Mouse (Mus musculus) lung, embryonic 14.5 days (tissue): ENCODE results near the gene Cachd1. TPM values are rescaled to one million over a fixed set of nuclear protein-coding genes. Genes with fewer than 3 reads are reported as not detected.

Source experiments
- ATAC-seq: fragments of 200-750 bp; cut with Nextera tagmentation; 2 replicates; pipeline ENCODE4 v1.8.0; 2017; ENCODE audit warnings: mild to moderate bottlenecking, moderate TSS enrichment, moderate library complexity; ENCODE audit not compliant: insufficient read depth
- DNase-seq: peaks from one replicate; pipeline ENCODE4 v3.0.0-alpha.2; 2015
- H3K27ac ChIP-seq: fragments of 300-500 bp; sonication (generic); 2 replicates; pipeline ENCODE4 v1.5.1; 2014; ENCODE audit warnings: low read depth, mild to moderate bottlenecking, moderate library complexity
- H3K27me3 ChIP-seq: fragments of 300-500 bp; sonication (generic); 2 replicates; pipeline ENCODE4 v1.6.1; 2014; ENCODE audit warnings: low read length, control low read depth; ENCODE audit not compliant: insufficient read depth
- H3K36me3 ChIP-seq: fragments of 300-500 bp; sonication (generic); 2 replicates; pipeline ENCODE4 v1.6.1; 2014; ENCODE audit warnings: control low read depth; ENCODE audit not compliant: insufficient read depth
- H3K4me1 ChIP-seq: fragments of 300-500 bp; sonication (generic); 2 replicates; pipeline ENCODE4 v1.6.1; 2014; ENCODE audit warnings: antibody characterized with exemption, control low read depth; ENCODE audit not compliant: insufficient read depth
- H3K4me2 ChIP-seq: fragments of 300-500 bp; sonication (generic); 2 replicates; pipeline ENCODE4 v1.6.1; 2014; ENCODE audit warnings: mild to moderate bottlenecking
- H3K4me3 ChIP-seq: fragments of 300-500 bp; sonication (generic); 2 replicates; pipeline ENCODE4 v1.5.1; 2014; ENCODE audit warnings: low read depth, low read length
- H3K9ac ChIP-seq: fragments of 300-500 bp; sonication (generic); 2 replicates; pipeline ENCODE4 v1.6.1; 2014
- H3K9me3 ChIP-seq: fragments of 300-500 bp; sonication (generic); 2 replicates; pipeline ENCODE4 v1.6.1; 2016; ENCODE audit warnings: low read depth, low read length, control low read depth
- CTCF ChIP-seq: IDR thresholded peaks from 2 replicates; pipeline ENCODE4 v1.5.1; 2016; ENCODE audit warnings: antibody characterized with exemption, low read depth
- whole genome bisulfite sequencing: fragments of 180-500 bp; shearing (Covaris S2); extraction: QIAGEN DNeasy Blood & Tissue Kit; methylation state at CpG from one replicate; pipeline ENCODE4 v1.1.7; 2014; 5-methylcytosine and 5-hydroxymethylcytosine counted together
- polyA plus RNA-seq: library from polyadenylated mRNA; unstranded; fragments of >200 nt; fragmentation: Nextera tagmentation; extraction: Ambion mirVana; gene quantifications from 2 replicates; pipeline ENCODE4 v1.2.1, GENCODE M21; 2014

Gene Cachd1
- polyA plus RNA-seq, 1 experiment from 2014 or later, result 27.9 TPM

GRCm38 (mm10) chr4:101044149-101044548 is 267.7 kb downstream of the Cachd1 start:
- Histone ChIP-seq H3K4me2 (no peak overlapping the region), H3K4me3 (no peak overlapping the region), H3K4me1 (no peaks in the 10 kb centered on the region), H3K27me3 (no peaks in the 10 kb centered on the region), H3K27ac (no peak overlapping the region), H3K9me3 (no peaks in the 10 kb centered on the region), H3K9ac (no peak overlapping the region), H3K36me3 (no peaks in the 10 kb centered on the region)
- no peak for TF ChIP-seq CTCF
- DNase-seq (no peak), ATAC-seq (no peak)

- Histone ChIP-seq H3K4me3 (no peak overlapping the region), H3K4me1 (no peaks in the 10 kb centered on the region), H3K9ac (no peak overlapping the region), H3K9me3 (no peaks in the 10 kb centered on the region), H3K27ac (no peak overlapping the region), H3K27me3 (no peaks in the 10 kb centered on the region), H3K4me2 (no peak overlapping the region), H3K36me3 (no peaks in the 10 kb centered on the region)
- ATAC-seq (no peak), DNase-seq (peak; percentile 21)
- TF ChIP-seq CTCF, result no peak
- WGBS, result 56% methylated on average over 4 of the region's 4 CpGs
Measured at GRCm38 (mm10) chr4:101046576-101046975, 270.1 kb downstream of the Cachd1 start.

GRCm38 (mm10) chr4:101062146-101062545 is 285.7 kb downstream of the Cachd1 start:
- Histone ChIP-seq H3K27me3 (no peaks in the 10 kb centered on the region), H3K4me1 (no peaks in the 10 kb centered on the region), H3K4me3 (no peak overlapping the region), H3K9ac (no peak overlapping the region), H3K9me3 (no peaks in the 10 kb centered on the region), H3K27ac (no peak overlapping the region), H3K36me3 (no peaks in the 10 kb centered on the region), H3K4me2 (no peak overlapping the region)
- TF ChIP-seq CTCF, result no peak
- peak; percentile 54; the same call in 1 of the 2 replicates for ATAC-seq
- peak; percentile 57 for DNase-seq
- 57% methylated on average over 2 of the region's 2 CpGs for WGBS

- H3K4me1 ChIP-seq, result 0 out of 2 replicates have a peak, but pooled peaks cover 4% of the 10 kb centered on the region
- no peak overlapping the region for H3K4me2 ChIP-seq
- no peaks in the 10 kb centered on the region for H3K9me3 ChIP-seq
- ATAC-seq, result no peak
- H3K27ac ChIP-seq, result no peak overlapping the region
- H3K4me3 ChIP-seq, result no peak overlapping the region
- H3K27me3 ChIP-seq, result no peaks in the 10 kb centered on the region
- peak; percentile 19 for DNase-seq
- no peak overlapping the region for H3K9ac ChIP-seq
- 41% methylated on average over 5 of the region's 5 CpGs for WGBS
- no peak for TF ChIP-seq CTCF
- H3K36me3 ChIP-seq, result no peaks in the 10 kb centered on the region
Measured at GRCm38 (mm10) chr4:101066401-101066800, 289.9 kb downstream of the Cachd1 start.

GRCm38 (mm10) chr4:101068786-101069153 is 292.3 kb downstream of the Cachd1 start, which contains the start of gene Raver2:
Gene Raver2 (plus strand): TSS chr4:101068983.
- 2% methylated on average over 47 of the region's 54 CpGs for WGBS
- Histone ChIP-seq H3K4me2 (peak within 1 kb of the TSS; percentile 96), H3K9me3 (no peaks in the 10 kb centered on the region), H3K27me3 (no peaks in the 10 kb centered on the region), H3K27ac (peak within 1 kb of the TSS; percentile 36; the same call in 1 of the 2 replicates), H3K4me1 (0 out of 2 replicates have a peak, but pooled peaks cover 4% of the 10 kb centered on the region), H3K9ac (peak within 1 kb of the TSS; percentile 75), H3K4me3 (peak within 1 kb of the TSS; percentile 77), H3K36me3 (no peaks in the 10 kb centered on the region)
- TF ChIP-seq CTCF, result peak; percentile 56
- peak; percentile 80 for DNase-seq
- peak; percentile 82 for ATAC-seq

- Histone ChIP-seq H3K4me3 (peak overlapping the region; percentile 77), H3K9ac (peak overlapping the region; percentile 75), H3K27ac (peak overlapping the region; percentile 36; the same call in 1 of the 2 replicates), H3K4me2 (peak overlapping the region; percentile 96), H3K9me3 (no peaks in the 10 kb centered on the region), H3K4me1 (0 out of 2 replicates have a peak, but pooled peaks cover 4% of the 10 kb centered on the region), H3K36me3 (no peaks in the 10 kb centered on the region), H3K27me3 (no peaks in the 10 kb centered on the region)
- WGBS, result 1% methylated on average over 55 of the region's 55 CpGs
- ATAC-seq (peak; percentile 74), DNase-seq (peak; percentile 65)
- TF ChIP-seq CTCF, result no peak
Measured at GRCm38 (mm10) chr4:101069154-101069971, 292.9 kb downstream of the Cachd1 start.

- no peak for TF ChIP-seq CTCF
- no peaks in the 10 kb centered on the region for H3K27me3 ChIP-seq
- no peak overlapping the region for H3K27ac ChIP-seq
- no peak overlapping the region for H3K9ac ChIP-seq
- H3K4me1 ChIP-seq, result 0 out of 2 replicates have a peak, but pooled peaks cover 4% of the 10 kb centered on the region
- H3K4me3 ChIP-seq, result no peak overlapping the region
- ATAC-seq (no peak), DNase-seq (no peak)
- 55% methylated on average over 4 of the region's 4 CpGs for WGBS
- no peaks in the 10 kb centered on the region for H3K36me3 ChIP-seq
- H3K9me3 ChIP-seq, result no peaks in the 10 kb centered on the region
- H3K4me2 ChIP-seq, result no peak overlapping the region
Measured at GRCm38 (mm10) chr4:101071570-101071969, 295.1 kb downstream of the Cachd1 start.
